Mouse (Mus musculus) limb, embryonic 14.5 days (tissue): ENCODE results near the gene Dscam. TPM values are rescaled to one million over a fixed set of nuclear protein-coding genes. Genes with fewer than 3 reads are reported as not detected.

Experiments used
- ATAC-seq: fragments of 200-750 bp; cut with Nextera tagmentation; 2 replicates; pipeline ENCODE4 v1.8.0; 2017; ENCODE audit warnings: low read depth, moderate number of reproducible peaks, moderate TSS enrichment; ENCODE audit not compliant: low FRiP score
- DNase-seq: peaks from one replicate; pipeline ENCODE4 v3.0.0-alpha.2; 2015; ENCODE audit warnings: low spot score
- H3K27ac ChIP-seq: fragments of 300-500 bp; sonication (generic); replicated peaks from 2 replicates; pipeline ENCODE4 v1.5.1; 2014; ENCODE audit warnings: low read depth, mild to moderate bottlenecking, low read length, moderate library complexity, mixed read lengths
- H3K27me3 ChIP-seq: fragments of 300-500 bp; sonication (generic); 2 replicates; pipeline ENCODE4 v1.6.1; 2014; ENCODE audit warnings: low read length, mixed read lengths; ENCODE audit not compliant: control insufficient read depth, insufficient read depth
- H3K36me3 ChIP-seq: fragments of 300-500 bp; sonication (generic); 2 replicates; pipeline ENCODE4 v1.6.1; 2014; ENCODE audit warnings: mild to moderate bottlenecking, low read length, moderate library complexity, mixed read lengths; ENCODE audit not compliant: control insufficient read depth, insufficient read depth
- H3K4me1 ChIP-seq: fragments of 300-500 bp; sonication (generic); 2 replicates; pipeline ENCODE4 v1.6.1; 2014; ENCODE audit warnings: antibody characterized with exemption, low read length, mixed read lengths; ENCODE audit not compliant: control insufficient read depth, insufficient read depth
- H3K4me2 ChIP-seq: fragments of 300-500 bp; sonication (generic); replicated peaks from 2 replicates; pipeline ENCODE4 v1.6.1; 2014; ENCODE audit warnings: low read depth, mild to moderate bottlenecking, low read length, moderate library complexity; ENCODE audit not compliant: severe bottlenecking
- H3K4me3 ChIP-seq: fragments of 300-500 bp; sonication (generic); replicated peaks from 2 replicates; pipeline ENCODE4 v1.5.1; 2014; ENCODE audit warnings: low read length
- H3K9ac ChIP-seq: fragments of 300-500 bp; sonication (generic); 2 replicates; pipeline ENCODE4 v1.6.1; 2014; ENCODE audit warnings: mild to moderate bottlenecking, low read depth, low read length, moderate library complexity; ENCODE audit not compliant: severe bottlenecking
- H3K9me3 ChIP-seq: fragments of 300-500 bp; sonication (generic); 2 replicates; pipeline ENCODE4 v1.6.1; 2016; ENCODE audit warnings: low read length; ENCODE audit not compliant: control insufficient read depth
- POLR2A ChIP-seq: fragments of 200-500 bp; IDR thresholded peaks from 2 replicates; pipeline ENCODE4 v1.8.0; 2012; ENCODE audit warnings: inconsistent platforms, mild to moderate bottlenecking, moderate library complexity, borderline replicate concordance; ENCODE audit not compliant: insufficient read depth, insufficient read length; ENCODE audit errors: extremely low read depth
- WGBS: fragments of 180-500 bp; shearing (Covaris S2); extraction: QIAGEN DNeasy Blood & Tissue Kit; methylation state at CpG from one replicate; pipeline ENCODE4 v1.1.7; 2014; 5-methylcytosine and 5-hydroxymethylcytosine counted together
- polyA plus RNA-seq, 2 experiments: library from polyadenylated mRNA; depleted of rRNA in 1 of 2; stranded (reverse) in 1 of 2; unstranded in 1 of 2; fragments of >200 nt; fragmentation: Nextera tagmentation in 1 of 2; extraction: Ambion mirVana in 1 of 2; gene quantifications; 2 replicates each; pipeline versions ENCODE4 v1.2.1 to v1.2.3; 2012 to 2014

Dscam gene
- polyA plus RNA-seq, 2 experiments: 0.17 to 0.20 TPM

DNA sequence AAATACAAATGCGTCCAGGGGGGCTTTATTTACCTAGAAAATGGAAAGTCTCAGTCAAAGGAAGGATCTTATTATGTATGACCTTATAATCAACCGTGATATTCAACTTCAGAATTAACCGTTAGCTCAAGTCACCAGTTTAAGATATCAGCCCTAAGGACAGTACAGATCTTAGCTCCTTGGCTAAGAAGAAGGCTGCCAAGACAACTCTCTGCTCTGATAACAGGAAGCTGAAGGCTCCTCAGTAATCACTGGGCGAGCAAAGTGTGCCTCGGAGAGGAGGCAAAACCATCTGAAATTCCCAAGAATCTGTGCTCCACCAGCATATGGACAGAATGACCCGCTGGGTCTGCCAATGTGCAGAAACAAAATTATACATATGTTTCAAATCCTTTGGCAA lies 149.1 kb downstream of the Dscam start:
- no peak for ATAC-seq
- 81% methylated on average over 6 of the region's 6 CpGs for WGBS
- no peak for DNase-seq
- no peaks in the 10 kb centered on the region for H3K9me3 ChIP-seq
- no peaks in the 10 kb centered on the region for H3K4me1 ChIP-seq
- H3K4me3 ChIP-seq: no peak overlapping the region
- H3K4me2 ChIP-seq: no peak overlapping the region
- H3K36me3 ChIP-seq: no peaks in the 10 kb centered on the region
- H3K9ac ChIP-seq: no peak overlapping the region
- H3K27ac ChIP-seq: no peak overlapping the region
- H3K27me3 ChIP-seq: no peaks in the 10 kb centered on the region
- TF ChIP-seq POLR2A: no peak

DNA sequence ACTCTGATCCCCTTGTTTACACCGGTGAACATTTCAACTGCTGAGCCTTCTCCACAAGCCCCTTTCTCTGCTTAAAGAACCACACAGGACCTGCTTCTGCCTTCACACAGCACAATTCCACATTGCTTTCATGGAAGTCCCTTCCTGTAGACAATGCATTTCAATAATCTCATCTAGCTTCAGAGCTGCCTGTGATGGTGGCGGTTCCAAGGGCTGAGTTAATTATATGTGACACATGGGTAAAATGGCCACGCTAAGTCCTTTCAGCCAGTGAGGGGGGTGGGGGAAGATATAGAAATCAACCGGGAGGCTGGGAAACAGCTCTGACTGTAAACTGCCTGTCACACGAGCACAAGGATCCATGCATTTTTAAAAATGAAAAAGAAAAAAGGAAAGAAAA lies 152.2 kb downstream of the Dscam start:
- no peak overlapping the region for H3K4me3 ChIP-seq
- H3K4me2 ChIP-seq: no peak overlapping the region
- TF ChIP-seq POLR2A: no peak
- no peaks in the 10 kb centered on the region for H3K36me3 ChIP-seq
- H3K9me3 ChIP-seq: no peaks in the 10 kb centered on the region
- H3K27me3 ChIP-seq: no peaks in the 10 kb centered on the region
- no peak overlapping the region for H3K9ac ChIP-seq
- H3K27ac ChIP-seq: no peak overlapping the region
- DNase-seq: no peak
- WGBS: 46% methylated on average over 5 of the region's 5 CpGs
- no peak for ATAC-seq
- no peaks in the 10 kb centered on the region for H3K4me1 ChIP-seq

DNA sequence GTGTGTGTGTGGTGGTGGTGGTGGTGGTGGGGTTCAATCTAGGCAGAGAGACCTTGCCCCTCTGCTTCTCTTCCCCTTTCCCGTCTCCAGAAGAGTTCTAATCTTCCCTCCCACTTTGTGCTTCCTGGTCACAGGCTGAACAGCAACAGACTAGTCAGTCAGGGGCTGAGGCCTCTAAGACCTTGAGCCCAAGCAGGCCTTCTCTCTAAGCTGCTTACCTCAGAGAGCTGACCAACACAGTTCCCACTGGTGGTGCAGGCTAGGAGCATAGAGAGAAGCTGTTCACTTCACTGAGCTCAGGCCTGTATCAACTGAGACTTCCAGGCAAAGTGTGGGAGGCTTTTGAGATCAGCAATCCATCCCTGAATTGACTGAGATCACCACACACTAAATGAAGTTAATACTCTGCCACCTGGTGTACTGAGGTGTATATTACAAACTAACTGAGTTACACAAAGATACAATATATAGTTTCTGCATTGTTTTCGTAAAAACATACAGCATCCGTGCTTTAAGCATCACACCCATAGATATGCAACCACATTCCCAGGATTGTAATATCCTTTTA lies 153.3 kb downstream of the Dscam start:
- WGBS: 78% methylated on average over 3 of the region's 3 CpGs
- ATAC-seq (no peak), DNase-seq (no peak)
- Histone ChIP-seq H3K9me3 (no peaks in the 10 kb centered on the region), H3K4me1 (no peaks in the 10 kb centered on the region), H3K27ac (no peak overlapping the region), H3K27me3 (no peaks in the 10 kb centered on the region), H3K9ac (no peak overlapping the region), H3K36me3 (no peaks in the 10 kb centered on the region), H3K4me3 (no peak overlapping the region), H3K4me2 (no peak overlapping the region)
- TF ChIP-seq POLR2A: no peak

DNA sequence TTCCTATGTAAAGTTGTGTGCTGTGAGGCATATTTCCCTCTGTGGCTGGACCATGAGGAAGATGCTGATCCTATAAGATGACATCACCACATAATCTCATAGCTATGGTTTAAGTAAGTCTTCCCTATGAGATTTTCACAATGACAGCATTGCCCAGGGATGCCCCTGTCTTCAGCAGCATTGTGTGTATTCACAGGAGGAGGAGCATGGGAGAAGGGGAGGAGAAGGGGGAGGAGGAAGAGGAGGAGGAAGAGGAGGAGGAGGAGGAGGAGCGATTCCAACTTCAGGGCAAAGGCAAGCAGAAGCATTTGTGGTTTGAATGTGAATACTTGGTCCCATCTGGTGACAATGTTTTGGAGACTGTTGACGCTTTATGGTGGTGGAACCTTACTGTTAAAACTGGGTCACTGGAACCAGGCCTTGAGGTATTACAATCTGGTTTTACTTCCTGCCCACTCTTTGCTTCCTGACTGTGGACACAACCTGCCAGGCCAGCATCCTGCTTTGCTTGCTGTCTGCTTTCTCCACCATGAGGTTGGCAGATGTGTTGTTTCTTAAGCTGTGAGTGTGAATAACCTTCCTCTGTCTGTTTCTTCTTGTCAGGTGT lies 154.2 kb downstream of the Dscam start:
- 83% methylated on average over 2 of the region's 2 CpGs for WGBS
- H3K4me3 ChIP-seq: no peak overlapping the region
- no peak overlapping the region for H3K9ac ChIP-seq
- DNase-seq (no peak), ATAC-seq (no peak)
- H3K4me2 ChIP-seq: no peak overlapping the region
- H3K9me3 ChIP-seq: no peaks in the 10 kb centered on the region
- H3K4me1 ChIP-seq: no peaks in the 10 kb centered on the region
- no peak for TF ChIP-seq POLR2A
- H3K27me3 ChIP-seq: no peaks in the 10 kb centered on the region
- H3K27ac ChIP-seq: no peak overlapping the region
- H3K36me3 ChIP-seq: no peaks in the 10 kb centered on the region

DNA sequence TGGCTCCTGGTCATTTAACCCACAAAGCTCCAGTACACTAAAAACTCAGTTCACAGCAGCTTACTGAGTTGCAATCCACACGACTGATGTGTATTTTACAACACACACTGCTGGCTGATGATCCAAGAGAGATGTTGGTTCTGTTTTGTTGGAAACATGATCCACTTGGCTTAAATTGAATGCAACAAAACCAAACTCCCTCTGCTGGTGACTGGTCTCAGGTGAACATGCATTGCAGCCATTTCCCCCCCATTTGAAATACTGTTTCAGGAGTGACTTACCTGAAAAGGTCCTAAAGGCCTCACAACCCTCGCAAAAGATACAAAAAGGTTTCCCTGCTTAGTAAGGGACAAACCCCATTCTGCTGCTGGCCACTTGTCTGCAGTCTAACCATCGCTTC lies 156.2 kb downstream of the Dscam start:
- Histone ChIP-seq H3K4me1 (no peaks in the 10 kb centered on the region), H3K27ac (no peak overlapping the region), H3K9me3 (no peaks in the 10 kb centered on the region), H3K4me2 (no peak overlapping the region), H3K36me3 (no peaks in the 10 kb centered on the region), H3K27me3 (no peaks in the 10 kb centered on the region), H3K9ac (no peak overlapping the region), H3K4me3 (no peak overlapping the region)
- WGBS: 66% methylated on average over 3 of the region's 3 CpGs
- no peak for TF ChIP-seq POLR2A
- DNase-seq (no peak), ATAC-seq (no peak)
